Mouse (Mus musculus) E14TG2a.4 (cell line): ENCODE data around the gene Dnajc3.

Experiments
- H3K27me3 ChIP-seq: 2 replicates; pipeline ENCODE4 v1.6.1; 2014; ENCODE audit warnings: low read length, control low read depth; ENCODE audit not compliant: insufficient read depth
- H3K36me3 ChIP-seq: 2 replicates; pipeline ENCODE4 v1.6.1; 2014; ENCODE audit warnings: low read length, control low read depth; ENCODE audit not compliant: insufficient read depth
- H3K4me1 ChIP-seq: replicated peaks from 2 replicates; pipeline ENCODE4 v1.6.1; 2014; ENCODE audit warnings: low read depth, low read length, control low read depth
- H3K4me3 ChIP-seq: replicated peaks from 2 replicates; pipeline ENCODE4 v1.5.1; 2014; ENCODE audit warnings: mild to moderate bottlenecking, low read length
- H3K9me3 ChIP-seq: 2 replicates; pipeline ENCODE4 v1.6.1; 2014; ENCODE audit warnings: low read length, control low read depth
- CTCF ChIP-seq: conservative IDR thresholded peaks from 2 replicates; pipeline ENCODE4 v1.5.1; 2014; ENCODE audit warnings: low read length
- NANOG ChIP-seq: IDR thresholded peaks from 2 replicates; pipeline ENCODE4 v1.6.1; 2014; ENCODE audit warnings: borderline replicate concordance, low read length, mixed read lengths
- POU5F1 ChIP-seq: IDR thresholded peaks from 2 replicates; pipeline ENCODE4 v1.6.1; 2014; ENCODE audit warnings: low read length, borderline replicate concordance

The Dnajc3 gene

DNA sequence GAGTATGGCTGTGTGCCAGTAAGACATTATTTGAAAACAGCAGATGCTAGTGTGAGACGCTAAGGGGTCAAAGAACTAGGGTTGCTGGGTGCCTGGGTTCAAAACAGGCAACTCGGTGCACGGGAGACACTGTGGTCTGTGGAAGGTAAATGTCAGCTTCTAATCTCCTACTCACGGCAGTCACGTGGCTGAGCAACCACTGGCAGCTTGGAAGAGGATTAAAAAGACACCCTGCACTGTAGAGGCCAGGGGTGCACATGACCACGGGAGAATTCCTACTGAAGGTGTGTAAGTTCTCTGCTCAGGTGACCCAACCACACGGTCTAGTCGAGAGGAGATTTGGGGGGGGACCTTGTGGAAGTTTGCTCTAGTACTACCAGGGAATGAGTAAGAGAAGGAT is 30.2 kb upstream of the Dnajc3 start:
- no peaks in the 10 kb centered on the region for H3K9me3 ChIP-seq
- peaks cover 58% of the 10 kb centered on the region for H3K36me3 ChIP-seq
- H3K4me3 ChIP-seq = no peak overlapping the region
- peaks cover 5% of the 10 kb centered on the region; the same call in 1 of the 2 replicates for H3K4me1 ChIP-seq
- H3K27me3 ChIP-seq = no peaks in the 10 kb centered on the region
- TF ChIP-seq CTCF (no peak), POU5F1 (no peak), NANOG (no peak)

DNA sequence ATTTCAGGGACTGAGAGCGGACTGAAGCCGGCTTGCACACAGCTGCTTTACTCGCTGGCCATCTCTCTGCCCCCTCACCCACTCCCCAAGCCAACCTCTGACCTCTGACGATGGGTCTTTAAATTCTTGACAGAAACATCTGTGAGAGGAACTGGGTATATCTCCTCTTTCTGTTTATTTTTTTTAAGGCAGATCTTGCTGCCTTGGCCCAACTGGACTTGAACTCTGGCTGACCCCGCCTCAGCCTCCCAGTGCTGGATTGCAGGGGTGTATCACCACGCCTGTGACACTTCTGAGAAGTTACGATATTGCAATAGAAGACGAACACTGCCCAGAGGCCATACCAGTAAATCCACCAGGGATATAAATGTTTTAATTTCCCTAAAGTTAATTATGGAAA is 27.9 kb upstream of the Dnajc3 start:
- no peaks in the 10 kb centered on the region for H3K9me3 ChIP-seq
- no peak overlapping the region for H3K4me3 ChIP-seq
- TF ChIP-seq NANOG (no peak), CTCF (no peak), POU5F1 (no peak)
- no peaks in the 10 kb centered on the region for H3K27me3 ChIP-seq
- peaks cover 58% of the 10 kb centered on the region for H3K36me3 ChIP-seq
- H3K4me1 ChIP-seq = peaks cover 5% of the 10 kb centered on the region; the same call in 1 of the 2 replicates

DNA sequence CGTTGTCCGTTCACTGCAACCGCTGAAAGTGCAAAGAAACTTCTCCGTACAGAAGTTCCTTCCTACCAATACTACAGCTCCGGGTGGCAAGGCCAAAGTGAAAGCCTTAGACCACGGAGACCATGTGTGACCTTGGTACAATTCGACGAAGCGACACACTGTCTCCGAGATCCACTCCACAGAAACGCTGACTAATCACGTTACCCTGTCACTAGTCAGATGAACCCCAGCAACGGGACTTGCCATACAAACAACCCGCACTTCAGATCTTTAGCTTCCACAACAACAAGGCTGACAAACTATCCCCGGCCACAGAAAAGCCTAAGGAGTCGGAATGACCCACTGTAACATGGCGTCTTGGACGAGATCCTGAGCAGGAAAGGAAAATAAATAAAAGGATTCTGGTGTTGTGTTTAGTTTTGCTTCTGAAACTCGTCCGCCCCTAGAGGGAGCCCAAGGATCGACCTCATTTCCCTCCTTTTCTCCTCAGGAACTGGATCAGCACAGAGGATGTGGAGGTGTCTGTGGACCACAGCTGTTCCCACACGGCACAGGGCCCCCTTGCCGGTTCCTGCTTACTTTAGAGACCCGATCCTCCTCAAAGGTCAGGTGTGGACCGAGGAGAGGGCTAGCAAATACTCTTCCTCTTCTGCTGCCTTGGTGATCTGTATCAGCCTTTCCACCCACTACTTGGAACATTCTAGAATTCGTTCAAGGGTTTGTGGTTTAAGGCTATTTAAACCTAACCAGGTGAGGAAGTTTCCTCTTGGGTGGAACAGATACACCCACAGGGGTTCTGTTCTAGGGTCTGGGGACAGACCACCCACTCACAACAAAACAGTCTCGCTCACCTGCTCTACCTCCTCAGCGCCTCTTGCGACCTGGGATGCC is 27.2 kb upstream of the Dnajc3 start:
- Histone ChIP-seq H3K36me3 (peaks cover 61% of the 10 kb centered on the region), H3K9me3 (no peaks in the 10 kb centered on the region)
- TF ChIP-seq CTCF (peak; percentile 44), NANOG (no peak)

DNA sequence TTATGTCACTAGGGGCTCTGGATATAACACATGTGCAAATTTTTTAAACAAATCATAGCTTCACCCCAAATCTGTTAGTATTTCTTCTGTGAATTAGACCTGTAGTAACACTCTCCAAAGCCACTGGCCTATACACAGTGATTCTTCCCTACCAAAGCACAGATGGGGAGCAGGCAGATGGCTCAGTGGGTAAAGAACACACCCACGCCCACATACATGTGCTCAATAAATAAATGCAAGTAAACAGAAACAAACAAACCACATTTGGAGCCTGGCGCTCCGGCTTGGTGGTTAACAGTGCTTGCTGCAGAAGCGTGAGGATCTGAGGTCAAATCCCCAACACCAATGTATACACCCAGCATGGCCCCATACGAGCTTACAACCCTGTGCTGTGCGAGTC is 26.3 kb upstream of the Dnajc3 start:
- no peak overlapping the region for H3K4me3 ChIP-seq
- no peak for TF ChIP-seq CTCF
- no peak for TF ChIP-seq POU5F1
- no peak for TF ChIP-seq NANOG
- H3K9me3 ChIP-seq = no peaks in the 10 kb centered on the region
- H3K4me1 ChIP-seq = peaks cover 5% of the 10 kb centered on the region; the same call in 1 of the 2 replicates
- H3K27me3 ChIP-seq = no peaks in the 10 kb centered on the region
- H3K36me3 ChIP-seq = peaks cover 63% of the 10 kb centered on the region

More for the DNA sequence above, 27.2 kb upstream of the Dnajc3 start:
- Histone ChIP-seq H3K4me3 (no peak overlapping the region), H3K27me3 (no peaks in the 10 kb centered on the region), H3K4me1 (peaks cover 5% of the 10 kb centered on the region; the same call in 1 of the 2 replicates)

DNA sequence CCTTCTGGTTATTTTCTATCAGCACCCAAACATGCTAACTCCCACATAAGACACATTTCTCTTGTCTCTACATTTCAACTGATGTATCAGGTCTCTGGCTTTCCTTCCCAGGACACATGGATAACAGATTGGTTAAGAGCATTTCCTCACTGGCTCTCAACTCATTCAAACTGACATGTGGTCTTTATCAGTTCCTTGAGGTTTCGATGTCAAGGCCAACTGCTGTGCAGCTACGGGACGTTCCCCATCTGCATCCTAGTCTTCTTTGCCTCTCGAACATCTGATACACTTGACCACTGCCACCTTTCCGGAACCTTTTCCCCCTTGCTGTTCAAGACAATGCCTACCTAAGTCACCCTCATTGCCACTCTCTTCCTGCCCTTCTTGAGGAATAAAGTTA is 24.1 kb upstream of the Dnajc3 start:
- H3K36me3 ChIP-seq = peaks cover 47% of the 10 kb centered on the region
- H3K9me3 ChIP-seq = no peaks in the 10 kb centered on the region
- TF ChIP-seq NANOG (no peak), POU5F1 (no peak), CTCF (no peak)
- no peaks in the 10 kb centered on the region for H3K27me3 ChIP-seq
- no peak overlapping the region for H3K4me3 ChIP-seq
- peaks cover 5% of the 10 kb centered on the region; the same call in 1 of the 2 replicates for H3K4me1 ChIP-seq

DNA sequence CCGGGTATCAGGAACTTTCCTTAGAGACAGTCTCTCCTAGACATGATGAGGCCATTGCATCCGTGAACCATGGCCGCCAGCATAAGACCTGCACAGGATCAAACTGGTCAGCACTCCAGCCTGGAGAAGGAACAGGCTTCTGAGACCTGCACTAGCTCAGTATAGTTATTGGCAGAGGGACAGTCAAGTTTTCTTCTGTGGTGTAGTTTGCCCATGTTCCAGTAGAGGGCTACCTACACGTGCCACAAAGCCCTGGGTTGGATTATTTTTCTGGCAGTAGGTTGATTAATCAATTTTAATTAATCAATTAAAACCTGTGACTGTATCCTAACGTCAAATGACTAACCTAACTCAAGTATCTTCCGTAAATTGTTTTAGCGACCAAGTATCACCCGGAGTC is 18.8 kb upstream of the Dnajc3 start:
- H3K27me3 ChIP-seq = peaks cover 29% of the 10 kb centered on the region

DNA sequence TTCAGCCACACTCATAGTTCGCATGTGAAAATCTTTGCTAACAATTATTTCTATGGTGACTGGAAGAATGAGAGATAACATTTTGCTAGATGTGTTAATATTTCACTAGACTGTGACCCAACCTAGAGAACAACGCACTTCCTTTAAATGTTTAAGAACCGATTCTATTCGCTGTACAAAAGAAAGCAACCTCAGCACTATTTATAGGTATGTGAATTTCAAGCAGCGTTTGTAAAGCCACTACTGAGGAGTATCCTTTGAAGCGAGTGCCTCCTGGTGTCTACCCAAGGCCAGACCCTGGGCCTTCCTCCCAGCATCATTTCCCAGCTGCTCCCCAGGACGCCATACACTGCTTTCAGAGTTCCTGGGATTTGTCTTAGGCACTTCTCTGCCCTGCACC is 17.1 kb upstream of the Dnajc3 start:
- Histone ChIP-seq H3K4me1 (peaks cover 28% of the 10 kb centered on the region), H3K9me3 (no peaks in the 10 kb centered on the region), H3K27me3 (peaks cover 32% of the 10 kb centered on the region), H3K36me3 (peaks cover 31% of the 10 kb centered on the region), H3K4me3 (no peak overlapping the region)
- TF ChIP-seq NANOG (no peak), CTCF (no peak), POU5F1 (no peak)

More for the DNA sequence above, 18.8 kb upstream of the Dnajc3 start:
- Histone ChIP-seq H3K36me3 (peaks cover 40% of the 10 kb centered on the region), H3K4me3 (no peak overlapping the region), H3K4me1 (peaks cover 19% of the 10 kb centered on the region), H3K9me3 (no peaks in the 10 kb centered on the region)
- TF ChIP-seq POU5F1 (no peak), NANOG (no peak), CTCF (peak; percentile 33)

DNA sequence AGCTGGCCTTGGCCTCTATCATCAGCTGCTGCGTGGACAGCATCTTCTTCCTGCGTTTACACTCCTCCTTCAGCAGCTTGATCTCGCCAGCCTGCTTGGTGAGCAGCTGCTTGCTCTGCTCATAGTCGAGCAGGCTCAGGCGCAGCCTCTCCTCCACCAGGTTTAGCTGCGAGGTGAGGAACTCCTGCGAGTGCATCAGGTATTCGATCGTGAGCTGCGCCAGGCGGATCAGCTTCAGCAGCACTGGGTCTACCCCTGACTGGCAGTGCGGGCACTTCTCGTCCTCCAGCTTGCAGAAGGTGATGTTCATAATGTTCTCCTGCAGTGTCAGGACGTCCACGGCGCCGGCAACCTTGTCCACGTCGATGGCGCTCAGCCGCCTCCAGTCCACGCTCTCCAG is 15.5 kb upstream of the Dnajc3 start:
- TF ChIP-seq CTCF (no peak), NANOG (no peak), POU5F1 (no peak)
- Histone ChIP-seq H3K4me1 (peaks cover 41% of the 10 kb centered on the region), H3K4me3 (peak overlapping the region; percentile 72), H3K27me3 (peaks cover 32% of the 10 kb centered on the region), H3K36me3 (peaks cover 28% of the 10 kb centered on the region), H3K9me3 (no peaks in the 10 kb centered on the region)

DNA sequence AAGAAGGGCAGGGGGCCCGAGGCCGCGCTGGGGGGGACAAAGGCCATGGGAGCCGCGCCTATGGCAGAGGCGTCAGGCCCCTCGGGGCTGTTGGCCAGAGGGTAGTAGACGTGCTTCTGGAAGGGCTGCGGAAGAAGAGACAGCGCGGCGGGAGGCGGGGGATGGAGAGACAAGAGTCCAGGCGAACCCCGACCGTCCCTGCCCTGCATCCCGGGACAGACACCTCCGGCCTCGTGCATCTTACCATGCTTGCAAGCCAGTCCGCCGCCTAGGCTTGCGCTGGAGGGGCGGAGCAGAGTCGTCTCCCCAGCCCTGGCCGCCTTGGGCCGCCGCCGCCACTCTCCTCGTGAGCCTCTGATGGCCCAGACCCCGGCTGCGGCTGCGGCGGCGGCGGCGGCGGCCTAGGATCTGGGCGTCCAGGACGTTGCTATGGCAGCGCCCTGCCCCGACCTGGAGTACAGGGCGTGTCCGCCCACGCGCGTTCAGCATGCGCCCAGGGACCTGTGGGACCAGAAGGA is 15.1 kb upstream of the Dnajc3 start:
- TF ChIP-seq CTCF = no peak
- no peak for TF ChIP-seq NANOG
- TF ChIP-seq POU5F1 = no peak
- H3K9me3 ChIP-seq = no peaks in the 10 kb centered on the region

More for the DNA sequence above, 15.1 kb upstream of the Dnajc3 start:
- H3K4me1 ChIP-seq = peaks cover 41% of the 10 kb centered on the region
- H3K36me3 ChIP-seq = peaks cover 28% of the 10 kb centered on the region
- H3K27me3 ChIP-seq = peaks cover 32% of the 10 kb centered on the region
- H3K4me3 ChIP-seq = peak overlapping the region; percentile 72
